Comparison of ENCODE assay signal across 9 mouse cellular contexts in the genomic region with DNA sequence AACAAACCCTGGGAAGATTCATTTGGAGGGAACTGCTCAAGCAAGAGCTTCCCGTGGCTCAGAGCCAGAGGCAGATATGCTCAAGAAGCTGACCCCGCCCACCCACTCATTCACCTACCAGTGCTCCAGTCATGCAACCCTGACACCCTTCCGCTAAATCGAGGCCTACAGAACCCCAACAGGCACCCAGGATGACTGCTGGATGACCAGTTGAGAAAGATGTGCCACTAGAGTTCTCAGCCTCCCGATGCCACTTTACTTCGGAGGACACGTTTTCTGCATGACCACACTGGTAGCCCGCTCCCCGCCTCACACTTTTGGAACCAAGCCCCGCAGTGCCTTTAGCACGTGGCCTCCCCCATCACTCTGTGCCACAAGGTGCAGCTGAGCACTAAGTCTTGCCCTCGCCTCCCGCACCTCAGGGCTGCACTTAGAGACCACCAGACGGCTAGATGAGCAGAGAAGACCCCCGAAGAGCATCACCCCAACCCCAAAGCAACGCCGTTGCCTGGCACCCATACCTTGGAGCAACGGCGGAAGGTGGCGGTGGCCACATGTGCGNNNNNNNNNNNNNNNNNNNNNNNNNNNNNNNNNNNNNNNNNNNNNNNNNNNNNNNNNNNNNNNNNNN. TPM values are rescaled to one million over a fixed set of nuclear protein-coding genes. Genes with fewer than 3 reads are reported as not detected.
A peak's percentile ranks its signal among the peaks of the same experiment; 100 is the strongest.
DNase-seq lines count a peak whose midpoint lies in the region; ATAC-seq lines count a peak whose summit lies in the region.
"Had no signal": no experiment of that assay in that cellular context is flagged by ENCODE, and none has a peak within 500 bp of the region (broad histone marks: within the 10 kb centered on the region; RNA-seq: fewer than 3 reads in every experiment).

No protein-coding gene starts in this region.

- peaks cover 65% of the 10 kb centered on the region for H3K27me3 ChIP-seq in heart, embryonic 10.5 days (ENCODE audit: insufficient read depth, poor library complexity, severe bottlenecking)
- peaks cover 22% of the 10 kb centered on the region for H3K27me3 ChIP-seq in hindbrain, embryonic 15.5 days
- H3K27me3 ChIP-seq in midbrain, embryonic 12.5 days: peaks cover 43% of the 10 kb centered on the region

- H3K9me3 ChIP-seq in heart, embryonic 10.5 days: no peaks in the 10 kb centered on the region
- no peaks in the 10 kb centered on the region for H3K9me3 ChIP-seq in hindbrain, embryonic 15.5 days
- no peaks in the 10 kb centered on the region for H3K9me3 ChIP-seq in midbrain, embryonic 12.5 days

- peaks cover 19% of the 10 kb centered on the region for H3K4me1 ChIP-seq in heart, embryonic 10.5 days
- peaks cover 18% of the 10 kb centered on the region for H3K4me1 ChIP-seq in hindbrain, embryonic 15.5 days (replicated peaks)
- H3K4me1 ChIP-seq in midbrain, embryonic 12.5 days: peaks cover 14% of the 10 kb centered on the region

- DNase-seq in heart, embryonic 10.5 days (ENCODE audit: low spot score): no peak
- no peak for DNase-seq in heart, postnatal 10 days
- DNase-seq in ZHBTc4 (ENCODE audit: low read depth, low spot score): peak; percentile 56
- no peak for DNase-seq in cerebellum, adult 18-20 months
- no peak for DNase-seq in left cerebral cortex, adult 9 months (ENCODE audit: low spot score in 2 of 2)
- DNase-seq: thymus, postnatal 36 days had no signal

- peak overlapping the region; percentile 58 for H3K4me3 ChIP-seq in heart, embryonic 10.5 days
- peak overlapping the region; percentile 42 for H3K4me3 ChIP-seq in hindbrain, embryonic 15.5 days
- H3K4me3 ChIP-seq in midbrain, embryonic 12.5 days: peak overlapping the region; percentile 41

- 0 out of 2 replicates have a peak overlapping the region, but pooled peaks have one; percentile 47 for H3K27ac ChIP-seq in heart, embryonic 10.5 days
- H3K27ac ChIP-seq in hindbrain, embryonic 15.5 days (replicated peaks): no peak overlapping the region
- no peak overlapping the region for H3K27ac ChIP-seq in midbrain, embryonic 12.5 days (replicated peaks)

- ATAC-seq in hindbrain, embryonic 15.5 days (ENCODE audit: low FRiP score, low read depth): no peak
- no peak for ATAC-seq in midbrain, embryonic 12.5 days (ENCODE audit: low FRiP score, low read depth)
- no peak for ATAC-seq in megakaryocyte-erythroid progenitor cell, adult 5-6 weeks (replicated peaks; ENCODE audit: low FRiP score, low TSS enrichment, poor library complexity, severe bottlenecking)

- no peaks in the 10 kb centered on the region for H3K36me3 ChIP-seq in heart, embryonic 10.5 days
- no peaks in the 10 kb centered on the region for H3K36me3 ChIP-seq in hindbrain, embryonic 15.5 days
- H3K36me3 ChIP-seq in midbrain, embryonic 12.5 days: no peaks in the 10 kb centered on the region

- peak overlapping the region; percentile 38; the same call in 1 of the 2 replicates for H3K9ac ChIP-seq in hindbrain, embryonic 15.5 days
- H3K9ac ChIP-seq in midbrain, embryonic 12.5 days (replicated peaks): peak overlapping the region; percentile 38

- intact Hi-C loops in heart, postnatal 10 days (cut with DNase I): no loop called here

- 27% methylated on average over 21 of the region's 21 CpGs for WGBS in heart, embryonic 10.5 days
- WGBS in hindbrain, embryonic 15.5 days: 17% methylated on average over 21 of the region's 21 CpGs
- 29% methylated on average over 21 of the region's 21 CpGs for WGBS in midbrain, embryonic 12.5 days

- peak overlapping the region; percentile 81 for H3K4me2 ChIP-seq in hindbrain, embryonic 15.5 days
- H3K4me2 ChIP-seq in midbrain, embryonic 12.5 days (replicated peaks): peak overlapping the region; percentile 65

RNA-seq across cellular contexts. Expression of a gene that starts 0.8 kb away (rescaled TPM):
- 1.4 and 12.6 TPM in 2 replicates for polyA plus RNA-seq in heart, embryonic 10.5 days (2016; fragmentation: Nextera tagmentation; extraction: Ambion mirVana)
- not detected for total RNA-seq in heart, postnatal 10 days (2021)
- polyA plus RNA-seq in hindbrain, embryonic 15.5 days (2015; fragmentation: Nextera tagmentation; extraction: Ambion mirVana): 7.4 and 11.7 TPM in 2 replicates
- 1.8 and 1.9 TPM in 2 replicates for polyA plus RNA-seq in midbrain, embryonic 12.5 days (2016; fragmentation: Nextera tagmentation; extraction: Ambion mirVana)
- total RNA-seq in megakaryocyte-erythroid progenitor cell, adult 5-6 weeks (2014; fragmentation: Nextera tagmentation): not detected in 2 replicates
- total RNA-seq in megakaryocyte-erythroid progenitor cell, adult 5-6 weeks (2017): not detected in 2 replicates

RNA-seq across cellular contexts. Expression of a gene that starts 28.8 kb away (rescaled TPM):
- 0.05 TPM in 1 of 2 replicates, not detected in the other for polyA plus RNA-seq in heart, embryonic 10.5 days (2016; fragmentation: Nextera tagmentation; extraction: Ambion mirVana)
- total RNA-seq in heart, postnatal 10 days (2021): not detected
- 0.09 TPM in 1 of 2 replicates, not detected in the other for polyA plus RNA-seq in hindbrain, embryonic 15.5 days (2015; fragmentation: Nextera tagmentation; extraction: Ambion mirVana)
- polyA plus RNA-seq in midbrain, embryonic 12.5 days (2016; fragmentation: Nextera tagmentation; extraction: Ambion mirVana): not detected in 2 replicates
- not detected in 2 replicates for total RNA-seq in megakaryocyte-erythroid progenitor cell, adult 5-6 weeks (2014; fragmentation: Nextera tagmentation)
- not detected in 2 replicates for total RNA-seq in megakaryocyte-erythroid progenitor cell, adult 5-6 weeks (2017)
